Mouse (Mus musculus): ENCODE results near the gene Ccdc157. TPM values are rescaled to one million over a fixed set of nuclear protein-coding genes. Genes with fewer than 3 reads are reported as not detected.

The Ccdc157 gene
- total and polyA plus RNA-seq, 3 experiments: 1.1 to 3.2 (median 1.1) TPM

DNA sequence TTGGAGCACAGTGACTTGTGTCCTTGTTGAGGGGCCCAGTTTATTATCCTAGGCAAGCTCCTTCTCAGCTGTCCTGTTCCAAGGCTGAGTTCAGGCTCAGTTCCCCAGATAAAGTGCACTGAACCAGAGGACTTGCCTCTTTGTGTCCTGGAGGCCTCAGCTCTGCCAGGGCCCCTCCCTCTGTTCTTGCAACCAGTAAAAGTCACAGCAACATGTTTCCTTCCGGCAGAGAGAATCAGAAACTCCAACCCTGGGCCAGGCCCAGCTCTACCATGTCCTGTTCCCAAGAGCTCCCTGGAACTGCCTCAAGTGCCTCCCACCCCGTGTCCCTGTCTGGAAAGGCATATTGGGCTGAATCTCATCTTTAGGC lies 43.6 kb upstream of the Ccdc157 start:
- H3K36me3 ChIP-seq (replicated peaks): peaks cover 60% of the 10 kb centered on the region
- H3K27me3 ChIP-seq (ENCODE audit: insufficient read depth, low read length): no peaks in the 10 kb centered on the region
- no peak overlapping the region; the same call in 1 of the 2 replicates for H3K4me3 ChIP-seq (ENCODE audit: low read depth, low read length)
- ATAC-seq (ENCODE audit: extremely low read depth, insufficient number of reproducible peaks, low FRiP score, poor library complexity, severe bottlenecking) (peak; percentile 63), DNase-seq (ENCODE audit: low spot score) (no peak)
- no peaks in the 10 kb centered on the region for H3K9me3 ChIP-seq (replicated peaks)
- TF ChIP-seq CTCF (IDR thresholded peaks at IDR 0.05; ENCODE audit: low read depth, low read length) (no peak), GATA2 (IDR thresholded peaks at IDR 0.05; ENCODE audit: borderline replicate concordance, low read depth, low read length) (no peak), TAL1 (conservative IDR thresholded peaks at IDR 0.05; ENCODE audit: low read depth, low read length) (no peak), POLR2AphosphoS5 (IDR thresholded peaks at IDR 0.05; ENCODE audit: insufficient replicate concordance, low read depth, low read length) (no peak), GATA1 (IDR thresholded peaks at IDR 0.05; ENCODE audit: borderline replicate concordance, low read length) (no peak)
- H3K4me1 ChIP-seq (ENCODE audit: insufficient read depth, low read depth, low read length): peaks cover 56% of the 10 kb centered on the region

DNA sequence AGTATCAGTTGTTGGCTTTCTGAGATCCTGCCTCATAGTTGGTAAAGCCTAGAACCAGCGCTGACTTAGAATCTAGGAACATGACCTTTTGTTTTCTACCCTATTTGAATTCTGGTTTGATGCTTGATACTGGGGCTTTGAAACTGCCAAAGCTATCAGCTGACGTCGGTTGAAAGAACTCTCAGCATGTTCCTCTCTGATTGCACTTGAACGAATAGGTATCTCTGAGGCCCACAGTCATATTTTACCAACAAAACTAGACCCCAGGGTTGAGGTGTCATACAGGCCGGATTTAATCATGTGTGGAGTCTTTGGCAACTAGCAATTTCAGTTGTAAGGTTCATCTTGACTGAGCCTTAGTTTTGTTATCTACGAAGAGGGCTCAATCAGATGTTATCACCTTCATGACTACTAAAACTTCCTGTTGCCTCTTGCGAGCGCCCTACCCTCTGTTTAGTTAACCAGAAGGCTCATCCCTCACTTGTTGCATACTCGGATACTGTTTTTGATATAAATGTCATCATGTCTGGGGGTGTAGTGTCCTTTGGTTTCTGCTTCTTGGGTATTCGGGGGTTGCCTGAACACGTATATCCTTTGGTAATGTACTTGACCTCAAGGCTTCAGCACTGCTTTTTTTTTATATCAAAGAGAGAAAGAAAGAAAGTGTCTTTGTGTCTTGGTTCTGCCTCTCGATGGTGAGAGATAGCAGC lies 43.1 kb upstream of the Ccdc157 start:
- Histone ChIP-seq H3K4me3 (ENCODE audit: low read depth, low read length) (no peak overlapping the region; the same call in 1 of the 2 replicates), H3K9me3 (replicated peaks) (no peaks in the 10 kb centered on the region), H3K4me1 (ENCODE audit: insufficient read depth, low read depth, low read length) (peaks cover 56% of the 10 kb centered on the region), H3K36me3 (replicated peaks) (peaks cover 57% of the 10 kb centered on the region), H3K27me3 (ENCODE audit: insufficient read depth, low read length) (no peaks in the 10 kb centered on the region)
- TF ChIP-seq GATA1 (IDR thresholded peaks at IDR 0.05; ENCODE audit: borderline replicate concordance, low read length) (no peak), GATA2 (IDR thresholded peaks at IDR 0.05; ENCODE audit: borderline replicate concordance, low read depth, low read length) (no peak), POLR2AphosphoS5 (IDR thresholded peaks at IDR 0.05; ENCODE audit: insufficient replicate concordance, low read depth, low read length) (no peak), CTCF (IDR thresholded peaks at IDR 0.05; ENCODE audit: low read depth, low read length) (no peak), TAL1 (conservative IDR thresholded peaks at IDR 0.05; ENCODE audit: low read depth, low read length) (no peak)
- DNase-seq (ENCODE audit: low spot score) (no peak), ATAC-seq (ENCODE audit: extremely low read depth, insufficient number of reproducible peaks, low FRiP score, poor library complexity, severe bottlenecking) (peak; percentile 41; the same call in 1 of the 2 replicates)

DNA sequence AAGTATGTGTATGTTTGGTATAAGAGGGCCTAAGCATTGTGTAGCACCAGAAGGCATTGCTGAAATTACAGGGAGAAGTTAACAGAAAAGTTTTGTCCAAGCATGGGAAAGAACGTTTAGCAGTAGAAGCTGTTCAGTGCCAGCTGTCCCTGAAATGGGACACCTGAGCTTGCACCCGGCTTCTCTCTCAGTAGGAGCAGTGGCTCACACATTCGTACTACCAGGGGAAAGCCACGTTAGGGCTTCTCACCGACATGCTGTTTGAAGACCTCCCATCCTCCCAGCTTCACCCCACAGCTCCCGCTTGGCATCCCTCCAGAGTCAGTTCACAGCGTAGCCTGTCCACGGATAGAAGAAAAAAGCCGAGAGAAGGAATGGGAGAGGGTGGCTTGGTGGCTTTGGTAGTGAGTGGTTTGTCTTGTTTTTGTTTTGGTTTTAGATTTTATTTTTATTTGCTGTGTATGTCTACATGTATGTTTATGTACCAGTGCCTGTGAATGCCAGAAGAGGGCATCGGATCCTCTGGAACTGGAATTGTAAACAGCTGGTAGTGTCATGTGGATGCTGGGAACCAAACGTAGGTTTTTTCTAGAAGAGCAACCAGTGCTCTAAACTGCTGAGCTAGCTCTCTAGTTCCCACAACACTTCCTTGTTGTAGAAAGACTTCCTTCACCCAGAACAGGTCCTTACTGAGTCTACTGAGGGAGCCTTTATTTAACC lies 42.0 kb upstream of the Ccdc157 start:
- TF ChIP-seq TAL1 (conservative IDR thresholded peaks at IDR 0.05; ENCODE audit: low read depth, low read length) (no peak), POLR2AphosphoS5 (IDR thresholded peaks at IDR 0.05; ENCODE audit: insufficient replicate concordance, low read depth, low read length) (no peak), GATA1 (IDR thresholded peaks at IDR 0.05; ENCODE audit: borderline replicate concordance, low read length) (no peak), GATA2 (IDR thresholded peaks at IDR 0.05; ENCODE audit: borderline replicate concordance, low read depth, low read length) (no peak), CTCF (IDR thresholded peaks at IDR 0.05; ENCODE audit: low read depth, low read length) (no peak)
- peaks cover 55% of the 10 kb centered on the region for H3K4me1 ChIP-seq (ENCODE audit: insufficient read depth, low read depth, low read length)
- DNase-seq (ENCODE audit: low spot score) (no peak), ATAC-seq (ENCODE audit: extremely low read depth, insufficient number of reproducible peaks, low FRiP score, poor library complexity, severe bottlenecking) (no peak)
- H3K27me3 ChIP-seq (ENCODE audit: insufficient read depth, low read length): no peaks in the 10 kb centered on the region
- H3K9me3 ChIP-seq (replicated peaks): no peaks in the 10 kb centered on the region
- peaks cover 57% of the 10 kb centered on the region for H3K36me3 ChIP-seq (replicated peaks)
- H3K4me3 ChIP-seq (ENCODE audit: low read depth, low read length): no peak overlapping the region

DNA sequence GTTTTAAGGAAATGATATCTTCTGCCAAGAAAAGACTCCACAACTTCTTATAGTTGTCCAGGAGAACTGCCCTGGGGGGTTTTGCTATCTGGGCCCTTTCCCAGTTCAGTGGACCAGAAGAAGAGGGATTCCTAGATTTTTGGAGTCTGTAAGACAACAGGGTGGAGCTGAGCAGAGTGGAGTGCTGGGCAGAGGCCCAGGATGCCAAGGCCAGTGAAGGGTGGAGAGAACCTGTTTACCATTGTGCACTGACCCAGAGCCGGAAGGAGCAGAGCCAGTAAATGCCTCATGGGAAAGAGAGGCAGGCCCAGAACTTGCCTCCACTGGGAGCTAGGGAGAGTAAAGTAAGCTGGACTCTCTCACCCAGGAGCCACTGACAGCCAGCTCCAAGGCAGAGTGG lies 37.6 kb upstream of the Ccdc157 start:
- H3K9me3 ChIP-seq (replicated peaks): no peaks in the 10 kb centered on the region
- TF ChIP-seq GATA2 (IDR thresholded peaks at IDR 0.05; ENCODE audit: borderline replicate concordance, low read depth, low read length): no peak
- TF ChIP-seq CTCF (IDR thresholded peaks at IDR 0.05; ENCODE audit: low read depth, low read length): no peak
- no peak for TF ChIP-seq TAL1 (conservative IDR thresholded peaks at IDR 0.05; ENCODE audit: low read depth, low read length)
- no peak for TF ChIP-seq GATA1 (IDR thresholded peaks at IDR 0.05; ENCODE audit: borderline replicate concordance, low read length)
- no peak for TF ChIP-seq POLR2AphosphoS5 (IDR thresholded peaks at IDR 0.05; ENCODE audit: insufficient replicate concordance, low read depth, low read length)
- H3K4me1 ChIP-seq (ENCODE audit: insufficient read depth, low read depth, low read length): peaks cover 25% of the 10 kb centered on the region
- ATAC-seq (ENCODE audit: extremely low read depth, insufficient number of reproducible peaks, low FRiP score, poor library complexity, severe bottlenecking) (no peak), DNase-seq (ENCODE audit: low spot score) (no peak)
- H3K27me3 ChIP-seq (ENCODE audit: insufficient read depth, low read length): no peaks in the 10 kb centered on the region
- H3K4me3 ChIP-seq (ENCODE audit: low read depth, low read length): no peak overlapping the region
- H3K36me3 ChIP-seq (replicated peaks): peaks cover 73% of the 10 kb centered on the region

DNA sequence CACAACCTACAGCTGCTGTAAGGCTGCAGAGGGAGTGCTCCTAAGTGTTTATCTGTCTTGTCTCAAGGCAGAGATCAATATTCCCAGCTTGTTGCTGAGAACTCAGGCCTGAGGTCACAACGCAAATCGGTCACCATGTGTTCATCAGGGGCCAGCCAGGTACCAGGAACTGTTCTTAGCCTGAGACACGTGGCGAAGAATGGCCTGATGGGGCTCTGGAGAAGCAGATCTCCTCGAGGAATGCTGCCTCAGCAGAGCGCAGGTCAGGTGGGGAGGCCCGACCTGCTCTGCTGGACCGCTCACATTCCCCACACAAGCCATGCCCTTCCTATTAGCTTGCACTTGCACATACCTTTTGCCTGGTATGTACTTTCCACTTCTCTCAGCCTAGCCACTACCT lies 36.5 kb upstream of the Ccdc157 start:
- no peak for ATAC-seq (ENCODE audit: extremely low read depth, insufficient number of reproducible peaks, low FRiP score, poor library complexity, severe bottlenecking)
- DNase-seq (ENCODE audit: low spot score): no peak
- TF ChIP-seq POLR2AphosphoS5 (IDR thresholded peaks at IDR 0.05; ENCODE audit: insufficient replicate concordance, low read depth, low read length) (no peak), GATA2 (IDR thresholded peaks at IDR 0.05; ENCODE audit: borderline replicate concordance, low read depth, low read length) (no peak), TAL1 (conservative IDR thresholded peaks at IDR 0.05; ENCODE audit: low read depth, low read length) (no peak), GATA1 (IDR thresholded peaks at IDR 0.05; ENCODE audit: borderline replicate concordance, low read length) (no peak), CTCF (IDR thresholded peaks at IDR 0.05; ENCODE audit: low read depth, low read length) (no peak)
- peaks cover 78% of the 10 kb centered on the region for H3K36me3 ChIP-seq (replicated peaks)
- H3K9me3 ChIP-seq (replicated peaks): no peaks in the 10 kb centered on the region
- H3K4me3 ChIP-seq (ENCODE audit: low read depth, low read length): no peak overlapping the region
- H3K4me1 ChIP-seq (ENCODE audit: insufficient read depth, low read depth, low read length): peaks cover 16% of the 10 kb centered on the region
- no peaks in the 10 kb centered on the region for H3K27me3 ChIP-seq (ENCODE audit: insufficient read depth, low read length)

DNA sequence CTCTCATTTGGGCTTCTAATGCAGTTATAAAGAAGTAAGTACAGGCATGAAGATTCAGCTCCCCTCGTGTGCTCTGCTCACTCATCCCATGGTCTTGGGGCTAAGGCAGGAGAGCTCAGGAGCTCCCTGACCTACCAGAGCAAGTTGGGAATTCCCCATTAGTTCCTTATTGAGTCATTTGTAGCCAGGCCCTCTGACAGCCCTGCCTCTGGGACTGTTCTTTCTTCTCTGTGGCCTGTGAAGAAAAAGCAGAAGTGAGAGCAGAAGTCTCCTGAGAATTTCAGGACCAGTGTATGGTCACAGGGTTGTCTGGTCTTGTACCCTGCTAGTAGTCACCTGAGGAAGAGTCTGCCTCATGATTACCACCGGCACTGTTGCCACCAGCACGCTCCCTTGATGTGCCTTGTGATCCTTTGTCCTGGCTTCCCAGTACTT lies 35.5 kb upstream of the Ccdc157 start:
- H3K27me3 ChIP-seq (ENCODE audit: insufficient read depth, low read length): no peaks in the 10 kb centered on the region
- DNase-seq (ENCODE audit: low spot score): no peak
- no peak overlapping the region for H3K4me3 ChIP-seq (ENCODE audit: low read depth, low read length)
- H3K36me3 ChIP-seq (replicated peaks): peaks cover 87% of the 10 kb centered on the region
- TF ChIP-seq TAL1 (conservative IDR thresholded peaks at IDR 0.05; ENCODE audit: low read depth, low read length): no peak
- no peak for TF ChIP-seq GATA2 (IDR thresholded peaks at IDR 0.05; ENCODE audit: borderline replicate concordance, low read depth, low read length)
- no peak for TF ChIP-seq CTCF (IDR thresholded peaks at IDR 0.05; ENCODE audit: low read depth, low read length)
- no peak for TF ChIP-seq GATA1 (IDR thresholded peaks at IDR 0.05; ENCODE audit: borderline replicate concordance, low read length)
- no peak for TF ChIP-seq POLR2AphosphoS5 (IDR thresholded peaks at IDR 0.05; ENCODE audit: insufficient replicate concordance, low read depth, low read length)
- peaks cover 23% of the 10 kb centered on the region for H3K4me1 ChIP-seq (ENCODE audit: insufficient read depth, low read depth, low read length)
- H3K9me3 ChIP-seq (replicated peaks): no peaks in the 10 kb centered on the region
- peak; percentile 34; the same call in 1 of the 2 replicates for ATAC-seq (ENCODE audit: extremely low read depth, insufficient number of reproducible peaks, low FRiP score, poor library complexity, severe bottlenecking)
